Mouse (Mus musculus): ENCODE data around the gene Alpl.

Gene Alpl

GRCm38 (mm10) chr4:137740350-137740749 is 55.8 kb downstream of the Alpl start:
- no peak for TF ChIP-seq GATA4 (IDR thresholded peaks at IDR 0.05; ENCODE audit: insufficient replicate concordance, low read length)

GRCm38 (mm10) chr4:137739151-137739923 is 56.8 kb downstream of the Alpl start:
- TF ChIP-seq GATA4 (IDR thresholded peaks at IDR 0.05; ENCODE audit: insufficient replicate concordance, low read length): no peak

DNA sequence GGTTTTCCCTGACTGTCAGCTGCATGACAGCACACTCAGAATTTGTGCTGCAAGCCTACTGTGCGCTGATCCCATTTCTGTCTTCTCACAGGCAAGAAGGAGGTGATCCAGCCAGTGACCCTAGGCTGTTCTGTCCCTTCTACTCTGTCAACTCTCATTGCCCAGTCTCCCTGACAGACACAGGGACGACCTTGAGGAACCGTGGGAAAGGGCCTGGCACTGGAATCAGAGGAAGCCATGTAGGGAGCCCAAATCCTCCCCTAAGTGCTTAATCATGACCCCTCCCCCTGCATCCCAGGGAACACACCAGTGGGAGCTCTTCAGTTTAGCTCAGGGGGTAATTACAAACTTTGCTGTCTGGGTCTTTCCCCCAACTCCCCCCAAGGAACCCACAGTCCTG is 58.4 kb downstream of the Alpl start:
- no peak for TF ChIP-seq GATA4 (IDR thresholded peaks at IDR 0.05; ENCODE audit: insufficient replicate concordance, low read length)

GRCm38 (mm10) chr4:137736220-137736701 is 59.9 kb downstream of the Alpl start:
- TF ChIP-seq GATA4 (IDR thresholded peaks at IDR 0.05; ENCODE audit: insufficient replicate concordance, low read length): no peak

DNA sequence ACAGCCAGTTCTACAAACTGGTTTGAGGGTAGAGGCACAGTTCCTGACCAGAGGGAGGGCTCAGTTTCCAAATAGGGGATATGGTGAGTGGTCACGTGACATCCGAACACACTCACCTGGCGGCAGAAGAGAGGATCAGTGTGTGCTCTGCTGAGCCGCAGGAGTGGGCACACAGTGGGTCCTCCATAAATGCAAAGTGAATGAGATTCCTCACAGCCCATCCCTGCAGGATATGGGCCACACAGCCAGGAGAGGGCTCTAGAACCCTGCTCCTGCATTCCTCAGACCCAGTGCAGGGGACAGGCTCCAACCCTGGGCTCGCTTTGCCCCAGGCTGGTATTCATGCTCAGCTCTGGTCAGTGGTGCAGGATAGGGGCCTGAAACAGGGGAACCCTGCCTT is 62.7 kb downstream of the Alpl start:
- TF ChIP-seq GATA4 (IDR thresholded peaks at IDR 0.05; ENCODE audit: insufficient replicate concordance, low read length): no peak

- TF ChIP-seq GATA4 (IDR thresholded peaks at IDR 0.05; ENCODE audit: insufficient replicate concordance, low read length): no peak
Observed at GRCm38 (mm10) chr4:137732962-137733361, 63.2 kb downstream of the Alpl start.

- no peak for TF ChIP-seq GATA4 (IDR thresholded peaks at IDR 0.05; ENCODE audit: insufficient replicate concordance, low read length)
Observed at GRCm38 (mm10) chr4:137732361-137732760, 63.8 kb downstream of the Alpl start.

DNA sequence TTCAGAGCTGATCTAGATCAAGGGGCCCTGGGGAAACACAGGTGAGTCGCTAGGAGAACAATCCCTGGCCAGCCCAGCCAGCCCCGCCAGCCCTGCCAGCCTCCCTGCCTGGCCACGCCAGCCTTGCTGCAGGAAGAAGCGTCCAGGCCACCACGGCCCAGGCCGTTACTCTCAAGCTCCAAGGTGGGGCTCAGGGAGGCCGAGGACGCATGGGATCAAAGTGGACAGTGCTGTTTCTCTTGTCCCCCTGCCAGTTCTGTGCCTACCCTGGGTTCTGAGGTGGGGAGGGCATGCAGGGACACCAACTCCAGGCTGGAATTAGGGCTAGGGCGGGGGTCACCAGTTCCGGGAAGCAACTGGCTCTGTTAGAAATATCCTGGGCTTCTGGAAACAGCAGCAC is 64.3 kb downstream of the Alpl start:
- TF ChIP-seq GATA4 (IDR thresholded peaks at IDR 0.05; ENCODE audit: insufficient replicate concordance, low read length): no peak

GRCm38 (mm10) chr4:137730757-137731156 is 65.4 kb downstream of the Alpl start:
- TF ChIP-seq GATA4 (IDR thresholded peaks at IDR 0.05; ENCODE audit: insufficient replicate concordance, low read length): no peak

DNA sequence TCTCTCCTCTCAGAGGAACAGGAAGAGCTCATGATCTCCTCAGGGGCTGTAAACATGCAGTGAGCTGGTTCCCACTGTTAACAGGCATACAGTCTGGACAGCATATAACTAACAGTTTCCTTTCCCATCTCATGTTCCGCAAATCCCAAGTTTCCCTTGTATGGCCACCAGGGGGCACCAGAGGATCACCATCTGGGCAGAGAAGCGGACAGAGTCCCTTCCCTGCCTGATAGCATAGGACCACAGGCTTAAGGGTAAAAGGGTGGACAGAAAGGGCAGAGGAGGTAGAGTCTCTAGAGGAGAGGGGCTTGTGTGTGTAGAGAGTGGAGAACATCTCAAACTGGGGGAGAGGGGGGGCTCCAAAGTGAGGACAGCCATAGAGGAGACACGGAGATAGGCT is 66.0 kb downstream of the Alpl start:
- TF ChIP-seq GATA4 (IDR thresholded peaks at IDR 0.05; ENCODE audit: insufficient replicate concordance, low read length): no peak; the same call in 1 of the 2 replicates

DNA sequence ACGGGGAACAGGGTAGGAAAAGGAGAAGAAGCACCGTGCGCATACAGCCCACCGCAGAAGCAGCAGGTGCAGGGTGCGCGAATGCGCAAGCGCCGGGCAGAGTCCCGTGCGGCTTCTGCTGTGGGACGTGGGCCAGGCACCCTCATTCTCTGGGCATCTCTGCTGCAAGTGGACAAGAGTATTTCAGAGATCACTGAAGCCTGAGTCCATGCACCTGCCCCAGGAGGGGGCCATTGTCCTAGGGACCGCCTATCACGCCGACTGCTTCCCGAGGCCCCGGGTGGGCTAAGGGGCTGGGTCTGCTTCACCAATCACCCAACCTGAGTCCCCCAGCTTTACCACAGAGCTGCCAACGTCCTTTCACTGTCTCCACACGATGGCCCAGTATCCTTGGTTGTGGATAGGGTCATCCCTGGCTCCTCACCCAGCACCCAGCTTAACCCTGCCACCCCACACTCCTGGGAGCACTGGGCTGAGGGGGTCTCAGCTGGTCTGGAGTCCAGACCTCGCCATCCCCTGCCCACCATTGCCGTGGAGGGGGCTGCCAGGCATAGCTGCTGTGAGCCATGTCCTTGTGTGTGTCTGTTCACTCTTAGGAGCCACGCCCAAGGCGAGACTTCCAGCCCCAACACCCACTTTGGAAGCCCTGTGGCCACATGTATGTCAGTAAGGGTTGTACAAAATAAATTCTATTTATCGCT is 66.9 kb downstream of the Alpl start:
- no peak for TF ChIP-seq GATA4 (IDR thresholded peaks at IDR 0.05; ENCODE audit: insufficient replicate concordance, low read length)

DNA sequence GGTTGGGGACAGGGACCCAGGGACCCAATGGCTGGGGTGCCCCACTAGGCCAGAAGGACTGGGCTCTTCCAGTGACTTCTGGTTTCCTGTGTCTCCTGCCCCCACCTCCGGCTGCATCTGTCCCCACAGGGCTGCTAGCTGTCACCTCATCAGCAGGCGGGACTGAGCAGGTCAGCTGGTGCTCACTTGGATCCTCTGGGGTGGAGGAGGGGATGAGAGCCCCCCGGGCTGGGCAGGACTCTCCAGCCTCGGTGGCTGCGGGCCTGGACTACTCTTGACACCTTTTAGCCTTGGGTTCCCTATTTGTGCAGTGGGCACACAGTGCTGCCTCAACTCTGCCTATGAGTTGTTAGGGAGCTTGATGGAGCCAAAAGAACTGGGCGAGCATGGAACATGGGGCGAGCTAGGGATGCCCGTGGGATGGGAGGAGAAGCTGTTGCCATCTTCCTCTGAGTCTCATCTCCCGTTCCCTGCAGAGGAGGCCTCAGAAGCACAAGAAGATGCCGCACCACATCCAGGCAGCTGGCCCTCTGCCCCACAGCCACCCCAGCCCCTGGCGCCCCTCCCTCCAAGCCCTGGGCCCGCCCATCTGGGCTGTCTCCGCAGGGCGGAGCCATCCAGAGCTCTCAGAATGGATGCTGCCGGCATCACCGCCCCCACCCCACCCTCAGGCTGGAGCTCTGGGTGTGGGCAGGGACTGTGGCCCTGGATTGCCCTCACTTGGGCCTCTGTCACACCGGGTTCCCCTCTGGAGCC is 67.6 kb downstream of the Alpl start:
- no peak for TF ChIP-seq GATA4 (IDR thresholded peaks at IDR 0.05; ENCODE audit: insufficient replicate concordance, low read length)

- no peak for TF ChIP-seq GATA4 (IDR thresholded peaks at IDR 0.05; ENCODE audit: insufficient replicate concordance, low read length)
Observed at GRCm38 (mm10) chr4:137727506-137728187, 68.5 kb downstream of the Alpl start.

DNA sequence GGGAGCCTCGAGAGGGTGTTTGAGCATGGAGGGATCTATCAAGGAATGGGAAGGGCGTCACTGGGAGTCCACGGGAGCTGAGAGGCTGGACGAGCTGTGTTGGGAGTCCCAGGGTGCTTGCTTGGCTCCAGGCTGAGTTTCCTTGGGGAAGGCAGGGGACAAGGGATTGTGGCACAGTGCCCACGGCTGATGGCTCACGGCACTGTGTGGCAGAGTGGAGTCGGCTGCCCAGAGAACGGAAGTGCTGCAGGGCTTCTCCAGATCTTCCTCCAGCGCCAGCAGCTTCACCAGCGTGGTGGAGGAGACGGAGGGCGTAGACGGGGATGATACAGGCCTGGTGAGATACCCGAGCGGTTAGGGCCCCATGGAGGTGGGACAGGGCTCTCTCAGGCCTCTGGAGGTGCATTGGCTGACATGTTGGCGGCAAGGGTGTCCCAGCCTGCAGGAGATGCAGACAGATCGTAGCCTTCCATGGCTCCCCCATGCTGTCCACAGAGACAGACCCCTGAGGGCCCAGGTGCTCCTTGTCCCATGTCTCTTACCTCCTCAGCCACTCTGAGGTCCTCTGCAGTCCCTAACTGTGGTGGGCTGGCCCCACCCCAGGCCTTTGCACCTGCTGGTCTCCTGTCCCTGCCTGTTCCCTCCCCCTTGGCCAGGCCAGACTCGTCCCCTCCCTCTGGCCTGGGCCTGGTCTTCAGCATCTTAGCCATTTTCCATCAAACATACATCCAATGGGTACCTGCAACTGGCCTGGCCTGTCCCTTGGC is 69.3 kb downstream of the Alpl start:
- no peak for TF ChIP-seq GATA4 (IDR thresholded peaks at IDR 0.05; ENCODE audit: insufficient replicate concordance, low read length)

Measured in liver, adult (tissue).